Mouse (Mus musculus) liver, embryonic 14.5 days (tissue): Measurements from ENCODE around the gene Cd69.

Experiments used
- CTCF ChIP-seq: IDR thresholded peaks from 2 replicates; pipeline ENCODE4 v1.5.1; 2016; ENCODE audit warnings: antibody characterized with exemption, low read depth, control low read depth
- EP300 ChIP-seq: IDR thresholded peaks from 2 replicates; pipeline ENCODE4 v1.6.1; 2016; ENCODE audit warnings: antibody characterized with exemption, low read depth

DNA sequence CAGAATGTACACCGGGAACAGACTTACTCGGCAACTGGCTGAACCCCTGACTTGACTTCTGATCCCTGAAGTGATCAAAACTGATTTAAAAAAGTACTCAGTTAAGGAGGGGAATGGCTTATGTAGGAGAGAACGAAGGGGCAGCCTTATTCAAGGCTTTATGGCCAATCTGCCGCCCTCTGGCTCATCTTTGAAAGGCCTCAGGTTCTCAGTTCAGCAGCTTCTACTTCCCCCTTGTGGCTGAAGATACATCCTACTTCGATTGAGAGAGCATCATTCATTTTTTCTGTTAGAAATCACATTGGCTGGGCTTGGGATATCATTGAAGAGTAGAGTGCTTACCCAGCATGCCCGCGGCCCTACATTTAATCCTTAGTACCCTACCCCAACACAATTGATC is 19.2 kb downstream of the Cd69 start:
- TF ChIP-seq CTCF, result peak; percentile 57
- TF ChIP-seq EP300, result no peak
